Mouse (Mus musculus): Measurements from ENCODE around the gene Tcp1. TPM values are rescaled to one million over a fixed set of nuclear protein-coding genes. Genes with fewer than 3 reads are reported as not detected.

Tcp1 gene
- polyA plus RNA-seq, 1 experiment from 2014 or later: 362 TPM

DNA sequence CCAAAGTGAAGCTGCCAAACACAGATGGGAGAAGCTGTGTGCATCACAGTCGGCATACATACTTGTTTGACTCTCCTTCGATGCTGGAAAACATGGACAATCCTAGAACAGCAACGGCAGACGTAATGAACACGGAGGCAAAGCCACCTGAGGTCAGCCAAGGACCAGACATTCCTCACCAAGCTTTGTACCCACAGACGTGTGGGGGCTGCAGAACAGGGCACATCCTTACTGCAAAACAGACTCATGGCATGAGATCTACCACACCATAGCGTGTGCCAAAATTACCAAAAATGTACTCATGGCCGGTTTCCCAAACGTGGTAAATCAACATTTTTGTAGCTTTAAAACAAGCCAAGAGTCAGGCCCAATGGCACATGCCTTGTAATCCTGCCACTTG, 9.1 kb upstream of the Tcp1 start:
- H3K9me3 ChIP-seq (ENCODE audit: control insufficient read depth, low read length): no peaks in the 10 kb centered on the region
- no peak overlapping the region for H3K4me2 ChIP-seq (ENCODE audit: low read depth, low read length)
- ATAC-seq (ENCODE audit: low read depth): no peak
- no peaks in the 10 kb centered on the region for H3K27me3 ChIP-seq (ENCODE audit: control insufficient read depth, insufficient read depth, low read depth, low read length)
- no peak overlapping the region for H3K27ac ChIP-seq (ENCODE audit: low read length)
- no peak overlapping the region for H3K9ac ChIP-seq (ENCODE audit: low read length)
- H3K36me3 ChIP-seq (ENCODE audit: control insufficient read depth, insufficient read depth, low read length): peaks cover 2% of the 10 kb centered on the region; the same call in 1 of the 2 replicates
- peaks cover 5% of the 10 kb centered on the region; the same call in 1 of the 2 replicates for H3K4me1 ChIP-seq (replicated peaks; ENCODE audit: control insufficient read depth, insufficient read depth, low read length)
- 88% methylated on average over 9 of the region's 9 CpGs for WGBS
- no peak overlapping the region for H3K4me3 ChIP-seq (ENCODE audit: low read length)

DNA sequence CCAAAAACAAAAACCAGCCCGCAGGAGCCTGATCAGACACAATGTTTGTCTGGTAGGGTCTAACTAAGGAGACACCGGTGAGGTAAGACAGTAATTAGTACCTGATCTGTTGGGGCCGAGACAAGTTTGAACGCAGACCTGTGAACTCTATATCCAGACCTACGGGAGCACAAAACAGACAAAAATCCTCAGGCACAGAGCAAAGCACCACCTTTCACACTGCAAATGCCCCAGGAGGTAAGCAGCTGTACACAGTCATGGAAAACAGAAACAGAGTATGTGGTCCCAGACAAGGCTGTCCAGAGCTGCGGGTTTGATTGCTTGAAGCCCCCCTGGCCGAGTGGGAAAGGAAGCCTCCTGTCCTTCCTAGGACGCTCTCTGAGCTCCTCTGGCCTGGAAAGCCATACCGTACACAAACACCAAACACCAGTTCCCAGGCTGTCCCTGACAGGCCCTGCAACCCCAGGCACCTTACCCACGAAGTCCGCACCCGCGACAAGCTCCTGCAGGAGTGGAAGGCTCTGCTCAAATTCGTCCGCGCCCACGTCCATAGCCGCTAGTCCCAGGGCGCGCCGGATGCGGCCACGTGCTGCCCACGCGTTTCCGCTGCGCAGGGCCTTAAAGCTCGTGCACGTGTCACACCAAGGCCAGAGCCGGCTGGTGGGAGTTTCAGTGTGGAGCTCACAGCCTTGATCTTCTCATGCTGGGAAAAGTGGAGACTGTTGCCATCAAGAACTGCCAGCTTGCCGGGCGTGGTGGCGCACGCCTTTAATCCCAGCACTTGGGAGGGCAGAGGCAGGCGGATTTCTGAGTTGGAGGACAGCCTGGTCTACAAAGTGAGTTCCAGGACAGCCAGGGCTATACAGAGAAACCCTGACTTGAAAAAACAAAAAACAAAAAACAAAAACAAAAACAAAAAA, 5.9 kb upstream of the Tcp1 start, which contains the start of gene Pnldc1:
Gene Pnldc1, minus strand, starts transcription at position 870 of the 920 bp plus-strand sequence.
- Histone ChIP-seq H3K4me2 (ENCODE audit: low read depth, low read length) (no peak within 1 kb of the TSS), H3K27ac (ENCODE audit: low read length) (no peak within 1 kb of the TSS), H3K4me3 (ENCODE audit: low read length) (no peak within 1 kb of the TSS), H3K27me3 (ENCODE audit: control insufficient read depth, insufficient read depth, low read depth, low read length) (no peaks in the 10 kb centered on the region), H3K9ac (ENCODE audit: low read length) (no peak within 1 kb of the TSS), H3K36me3 (ENCODE audit: control insufficient read depth, insufficient read depth, low read length) (peaks cover 26% of the 10 kb centered on the region), H3K4me1 (replicated peaks; ENCODE audit: control insufficient read depth, insufficient read depth, low read length) (no peaks in the 10 kb centered on the region), H3K9me3 (ENCODE audit: control insufficient read depth, low read length) (no peaks in the 10 kb centered on the region)
- 75% methylated on average over 35 of the region's 35 CpGs for WGBS
- no peak for ATAC-seq (ENCODE audit: low read depth)

- Histone ChIP-seq H3K9me3 (ENCODE audit: control insufficient read depth, low read length) (no peaks in the 10 kb centered on the region), H3K4me2 (ENCODE audit: low read depth, low read length) (no peak overlapping the region), H3K27ac (ENCODE audit: low read length) (no peak overlapping the region), H3K4me1 (replicated peaks; ENCODE audit: control insufficient read depth, insufficient read depth, low read length) (no peaks in the 10 kb centered on the region; the same call in 1 of the 2 replicates), H3K27me3 (ENCODE audit: control insufficient read depth, insufficient read depth, low read depth, low read length) (no peaks in the 10 kb centered on the region), H3K4me3 (ENCODE audit: low read length) (no peak overlapping the region), H3K36me3 (ENCODE audit: control insufficient read depth, insufficient read depth, low read length) (peaks cover 26% of the 10 kb centered on the region), H3K9ac (ENCODE audit: low read length) (no peak overlapping the region)
- ATAC-seq (ENCODE audit: low read depth): no peak
- WGBS: 84% methylated on average over 8 of the region's 8 CpGs
Observed at GRCm38 (mm10) chr17:12910391-12910790, 5.1 kb upstream of the Tcp1 start.

- Histone ChIP-seq H3K9ac (ENCODE audit: low read length) (peak within 1 kb of the TSS; percentile 98), H3K27me3 (ENCODE audit: control insufficient read depth, insufficient read depth, low read depth, low read length) (no peaks in the 10 kb centered on the region), H3K27ac (ENCODE audit: low read length) (peak within 1 kb of the TSS; percentile 92), H3K4me1 (replicated peaks; ENCODE audit: control insufficient read depth, insufficient read depth, low read length) (peaks cover 4% of the 10 kb centered on the region; the same call in 1 of the 2 replicates), H3K4me2 (ENCODE audit: low read depth, low read length) (peak within 1 kb of the TSS; percentile 72), H3K36me3 (ENCODE audit: control insufficient read depth, insufficient read depth, low read length) (peaks cover 42% of the 10 kb centered on the region), H3K9me3 (ENCODE audit: control insufficient read depth, low read length) (no peaks in the 10 kb centered on the region), H3K4me3 (ENCODE audit: low read length) (peak within 1 kb of the TSS; percentile 99)
- under 1% methylated on average over 56 of the region's 56 CpGs for WGBS
- ATAC-seq (ENCODE audit: low read depth): peak; percentile 99
Observed at GRCm38 (mm10) chr17:12915881-12916583, 531 bp downstream of the Tcp1 start, which contains the start of gene Mrpl18. Gene Mrpl18, minus strand, starts transcription at chr17:12916345.

DNA sequence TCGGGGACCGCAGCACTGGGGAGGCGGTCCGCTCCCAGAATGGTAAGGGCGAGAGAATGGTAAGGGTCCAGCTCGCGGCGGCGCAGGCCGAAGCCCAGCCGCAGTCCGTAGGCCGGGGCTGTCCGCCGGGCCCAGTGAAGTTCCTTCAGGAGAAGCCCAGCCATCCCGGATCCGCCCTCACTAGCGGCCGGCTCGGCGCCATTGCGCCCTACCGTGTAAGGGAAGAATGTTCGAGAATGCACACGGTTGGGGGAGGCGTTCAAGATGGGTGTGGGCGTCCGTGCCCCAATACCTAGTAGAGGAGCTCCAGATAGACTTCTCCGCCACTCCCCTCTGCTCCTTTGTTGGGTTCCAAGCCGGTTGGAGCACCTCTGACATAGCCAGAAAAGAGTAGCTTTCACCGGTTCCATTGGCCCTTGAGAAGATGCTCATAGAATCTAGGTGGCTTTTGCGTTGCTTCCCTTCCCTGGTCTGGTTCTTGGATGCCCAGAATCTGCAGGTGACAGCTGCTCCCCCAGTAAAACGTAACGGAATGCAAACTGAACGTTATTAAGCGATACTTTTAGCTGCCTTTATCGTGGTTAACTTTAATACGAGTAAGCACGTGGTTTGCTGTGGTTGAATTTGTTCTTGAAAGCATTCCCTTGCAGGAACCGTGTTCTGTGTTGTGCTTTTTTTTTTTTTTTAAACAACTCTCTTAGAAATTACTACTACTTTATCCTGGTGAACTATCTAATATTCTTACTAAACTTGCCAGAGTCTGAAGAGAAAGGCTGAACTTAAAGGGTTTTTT, 1.3 kb downstream of the Tcp1 start:
- Histone ChIP-seq H3K36me3 (ENCODE audit: control insufficient read depth, insufficient read depth, low read length) (peaks cover 44% of the 10 kb centered on the region), H3K27me3 (ENCODE audit: control insufficient read depth, insufficient read depth, low read depth, low read length) (no peaks in the 10 kb centered on the region), H3K4me1 (replicated peaks; ENCODE audit: control insufficient read depth, insufficient read depth, low read length) (peaks cover 4% of the 10 kb centered on the region; the same call in 1 of the 2 replicates), H3K9ac (ENCODE audit: low read length) (peak overlapping the region; percentile 98), H3K4me2 (ENCODE audit: low read depth, low read length) (peak overlapping the region; percentile 55), H3K4me3 (ENCODE audit: low read length) (peak overlapping the region; percentile 99), H3K27ac (ENCODE audit: low read length) (peak overlapping the region; percentile 92), H3K9me3 (ENCODE audit: control insufficient read depth, low read length) (no peaks in the 10 kb centered on the region)
- under 1% methylated on average over 40 of the region's 40 CpGs for WGBS
- ATAC-seq (ENCODE audit: low read depth): peak; percentile 53

- H3K9ac ChIP-seq (ENCODE audit: low read length): no peak overlapping the region
- H3K4me3 ChIP-seq (ENCODE audit: low read length): no peak overlapping the region
- no peak overlapping the region for H3K4me2 ChIP-seq (ENCODE audit: low read depth, low read length)
- H3K9me3 ChIP-seq (ENCODE audit: control insufficient read depth, low read length): no peaks in the 10 kb centered on the region
- 0 out of 2 replicates have a peak, but pooled peaks cover 4% of the 10 kb centered on the region for H3K4me1 ChIP-seq (replicated peaks; ENCODE audit: control insufficient read depth, insufficient read depth, low read length)
- ATAC-seq (ENCODE audit: low read depth): no peak
- no peak overlapping the region for H3K27ac ChIP-seq (ENCODE audit: low read length)
- 97% methylated on average over 1 of the region's 1 CpGs for WGBS
- peaks cover 54% of the 10 kb centered on the region for H3K36me3 ChIP-seq (ENCODE audit: control insufficient read depth, insufficient read depth, low read length)
- H3K27me3 ChIP-seq (ENCODE audit: control insufficient read depth, insufficient read depth, low read depth, low read length): no peaks in the 10 kb centered on the region
Observed at GRCm38 (mm10) chr17:12921073-12921472, 5.6 kb downstream of the Tcp1 start.

DNA sequence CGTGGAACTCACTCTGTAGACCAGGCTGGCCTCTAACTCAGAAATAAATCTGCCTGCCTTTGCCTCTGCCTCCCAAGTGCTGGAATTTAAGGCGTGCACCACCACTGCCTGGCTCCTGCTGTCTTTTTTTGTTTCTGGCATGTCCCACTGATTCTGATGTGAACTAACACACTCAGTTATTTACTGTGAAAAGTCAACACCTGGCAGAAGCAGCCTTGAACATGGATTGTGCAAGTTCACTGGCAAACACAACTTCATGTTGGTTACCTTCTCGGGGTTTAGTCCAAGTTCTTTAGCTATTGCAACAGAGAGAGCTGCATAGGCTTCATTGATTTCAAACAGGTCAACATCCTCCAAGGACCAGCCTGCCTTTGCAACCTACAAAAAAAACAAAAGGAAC, 9.5 kb downstream of the Tcp1 start:
- WGBS: 85% methylated on average over 3 of the region's 3 CpGs
- H3K4me2 ChIP-seq (ENCODE audit: low read depth, low read length): no peak overlapping the region
- no peak overlapping the region for H3K27ac ChIP-seq (ENCODE audit: low read length)
- peaks cover 49% of the 10 kb centered on the region for H3K36me3 ChIP-seq (ENCODE audit: control insufficient read depth, insufficient read depth, low read length)
- H3K27me3 ChIP-seq (ENCODE audit: control insufficient read depth, insufficient read depth, low read depth, low read length): no peaks in the 10 kb centered on the region
- no peak overlapping the region for H3K9ac ChIP-seq (ENCODE audit: low read length)
- no peaks in the 10 kb centered on the region for H3K9me3 ChIP-seq (ENCODE audit: control insufficient read depth, low read length)
- no peak; the same call in 1 of the 2 replicates for ATAC-seq (ENCODE audit: low read depth)
- H3K4me1 ChIP-seq (replicated peaks; ENCODE audit: control insufficient read depth, insufficient read depth, low read length): no peaks in the 10 kb centered on the region
- no peak overlapping the region for H3K4me3 ChIP-seq (ENCODE audit: low read length)

- Histone ChIP-seq H3K27ac (ENCODE audit: low read length) (no peak overlapping the region), H3K36me3 (ENCODE audit: control insufficient read depth, insufficient read depth, low read length) (peaks cover 41% of the 10 kb centered on the region), H3K27me3 (ENCODE audit: control insufficient read depth, insufficient read depth, low read depth, low read length) (no peaks in the 10 kb centered on the region), H3K4me3 (ENCODE audit: low read length) (no peak overlapping the region), H3K4me1 (replicated peaks; ENCODE audit: control insufficient read depth, insufficient read depth, low read length) (no peaks in the 10 kb centered on the region), H3K9ac (ENCODE audit: low read length) (no peak overlapping the region), H3K9me3 (ENCODE audit: control insufficient read depth, low read length) (no peaks in the 10 kb centered on the region), H3K4me2 (ENCODE audit: low read depth, low read length) (no peak overlapping the region)
- 87% methylated on average over 8 of the region's 8 CpGs for WGBS
- ATAC-seq (ENCODE audit: low read depth): no peak
Observed at GRCm38 (mm10) chr17:12925703-12926180, 10.2 kb downstream of the Tcp1 start.

Measured in lung, embryonic 16.5 days (tissue).